10 mouse cellular contexts compared by ENCODE assay signal in the genomic region with DNA sequence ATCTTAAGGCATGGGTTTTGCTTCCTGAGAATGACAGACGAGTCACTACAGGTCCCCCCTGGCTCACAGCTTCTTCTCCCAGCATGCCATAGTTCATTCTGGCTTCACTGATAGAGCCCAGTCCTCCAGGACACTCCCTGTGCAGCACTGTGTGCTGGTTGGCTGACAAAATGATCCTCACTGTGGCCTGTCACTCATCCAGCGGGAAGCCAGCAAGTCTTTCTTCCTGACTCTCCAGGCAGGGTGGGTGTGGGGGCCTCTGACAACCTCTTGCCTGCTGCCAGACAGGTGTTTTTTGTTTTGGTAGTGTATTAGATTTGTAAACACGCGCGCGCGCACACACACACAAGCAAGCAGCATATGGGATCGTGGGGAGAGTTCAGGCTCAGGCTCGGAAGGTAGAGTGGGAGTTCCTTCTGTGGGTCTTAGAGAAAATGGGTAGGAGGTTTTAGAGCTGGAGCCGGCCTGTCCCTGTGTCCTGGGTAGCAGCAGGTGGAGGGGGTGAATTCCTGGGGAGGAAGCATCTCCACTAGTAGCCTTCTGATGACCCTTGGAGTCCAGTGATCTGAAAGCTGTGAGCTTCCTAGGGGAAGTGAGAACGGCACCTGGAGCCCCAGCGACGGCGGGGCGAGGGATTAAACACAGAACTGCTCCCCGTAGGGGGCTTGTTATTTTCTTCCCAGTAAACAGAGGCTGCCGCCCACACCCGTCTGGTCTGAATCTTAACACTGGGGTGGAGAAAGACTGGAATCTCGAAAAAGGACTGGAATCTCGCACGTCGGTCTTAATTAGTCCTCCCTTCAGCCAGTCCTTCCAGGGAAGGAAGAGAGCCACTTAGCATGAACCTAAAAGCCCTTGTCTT. TPM values are rescaled to one million over a fixed set of nuclear protein-coding genes. Genes with fewer than 3 reads are reported as not detected.
A peak's percentile ranks its signal among the peaks of the same experiment; 100 is the strongest.
DNase-seq lines count a peak whose midpoint lies in the region; ATAC-seq and TF ChIP-seq lines count a peak whose summit lies in the region.
"Had no signal": no experiment of that assay in that cellular context is flagged by ENCODE, and none has a peak within 500 bp of the region (broad histone marks: within the 10 kb centered on the region; RNA-seq: fewer than 3 reads in every experiment).

No protein-coding gene starts in this region.

- no peak for TF ChIP-seq CTCF in spleen, adult 2 months (IDR thresholded peaks at IDR 0.05; ENCODE audit: extremely low read depth, insufficient read depth, insufficient read length, insufficient replicate concordance)
- TF ChIP-seq CTCF in stomach, postnatal 0 days (IDR thresholded peaks at IDR 0.05; ENCODE audit: low read depth) = no peak

- no peaks in the 10 kb centered on the region for H3K36me3 ChIP-seq in heart, embryonic 11.5 days (ENCODE audit: control insufficient read depth, insufficient read depth, low read length)
- no peaks in the 10 kb centered on the region for H3K36me3 ChIP-seq in spleen, adult 2 months (ENCODE audit: control insufficient read depth, insufficient read depth, low read length)
- no peaks in the 10 kb centered on the region for H3K36me3 ChIP-seq in hindbrain, embryonic 15.5 days
- no peaks in the 10 kb centered on the region for H3K36me3 ChIP-seq in stomach, postnatal 0 days (ENCODE audit: control insufficient read depth, insufficient read depth, low read length)
- H3K36me3 ChIP-seq: liver, embryonic 15.5 days had no signal

- no peak for ATAC-seq in heart, embryonic 11.5 days (replicated peaks; ENCODE audit: insufficient number of reproducible peaks, low FRiP score, low TSS enrichment)
- ATAC-seq in hindbrain, embryonic 15.5 days (ENCODE audit: low FRiP score, low read depth) = no peak
- ATAC-seq in stomach, postnatal 0 days (ENCODE audit: low FRiP score, low TSS enrichment) = no peak

- no peaks in the 10 kb centered on the region for H3K9me3 ChIP-seq in heart, embryonic 11.5 days (replicated peaks; ENCODE audit: control insufficient read depth, low read length)
- no peaks in the 10 kb centered on the region for H3K9me3 ChIP-seq in hindbrain, embryonic 15.5 days
- H3K9me3 ChIP-seq in stomach, postnatal 0 days (ENCODE audit: control insufficient read depth, low read length) = no peaks in the 10 kb centered on the region
- H3K9me3 ChIP-seq: liver, embryonic 15.5 days had no signal

- H3K4me1 ChIP-seq in heart, embryonic 11.5 days (ENCODE audit: control insufficient read depth, insufficient read depth, low read length) = peaks cover 50% of the 10 kb centered on the region
- H3K4me1 ChIP-seq in spleen, adult 2 months (ENCODE audit: control insufficient read depth, insufficient read depth, insufficient read length) = peaks cover 9% of the 10 kb centered on the region; the same call in 1 of the 2 replicates
- H3K4me1 ChIP-seq in hindbrain, embryonic 15.5 days (replicated peaks) = peaks cover 38% of the 10 kb centered on the region
- peaks cover 19% of the 10 kb centered on the region for H3K4me1 ChIP-seq in stomach, postnatal 0 days (replicated peaks; ENCODE audit: control insufficient read depth, insufficient read depth)

- peak overlapping the region; percentile 49 for H3K9ac ChIP-seq in heart, embryonic 11.5 days (ENCODE audit: low read depth, low read length)
- H3K9ac ChIP-seq in hindbrain, embryonic 15.5 days = no peak overlapping the region
- H3K9ac ChIP-seq in stomach, postnatal 0 days (ENCODE audit: low read length) = 0 out of 2 replicates have a peak overlapping the region, but pooled peaks have one; percentile 31
- H3K9ac ChIP-seq: liver, embryonic 15.5 days had no signal

- H3K4me2 ChIP-seq in heart, embryonic 11.5 days = peak overlapping the region; percentile 59
- H3K4me2 ChIP-seq in hindbrain, embryonic 15.5 days = peak overlapping the region; percentile 18; the same call in 1 of the 2 replicates
- no peak overlapping the region for H3K4me2 ChIP-seq in stomach, postnatal 0 days (replicated peaks; ENCODE audit: low read depth)
- H3K4me2 ChIP-seq: liver, embryonic 15.5 days had no signal

- no peak for TF ChIP-seq POLR2A in spleen, adult 2 months (IDR thresholded peaks at IDR 0.05; ENCODE audit: low read depth, low read length)

- peak overlapping the region; percentile 12; the same call in 1 of the 2 replicates for H3K4me3 ChIP-seq in heart, embryonic 11.5 days (ENCODE audit: low read depth, low read length)
- no peak overlapping the region for H3K4me3 ChIP-seq in spleen, adult 2 months (ENCODE audit: extremely low read depth, insufficient read depth, insufficient read length)
- H3K4me3 ChIP-seq in hindbrain, embryonic 15.5 days = no peak overlapping the region
- H3K4me3 ChIP-seq in stomach, postnatal 0 days (ENCODE audit: low read depth, low read length) = no peak overlapping the region
- H3K4me3 ChIP-seq: liver, embryonic 15.5 days had no signal

- TF ChIP-seq EP300 in stomach, postnatal 0 days (optimal IDR thresholded peaks at IDR 0.05) = no peak

- no peaks in the 10 kb centered on the region for H3K27me3 ChIP-seq in heart, embryonic 11.5 days (ENCODE audit: control insufficient read depth, insufficient read depth, low read length)
- no peaks in the 10 kb centered on the region for H3K27me3 ChIP-seq in spleen, adult 2 months (ENCODE audit: control insufficient read depth, insufficient read depth, low read length)
- H3K27me3 ChIP-seq in hindbrain, embryonic 15.5 days = peaks cover 52% of the 10 kb centered on the region
- no peaks in the 10 kb centered on the region for H3K27me3 ChIP-seq in stomach, postnatal 0 days (ENCODE audit: control insufficient read depth, insufficient read depth, low read length)

- H3K27ac ChIP-seq in heart, embryonic 11.5 days (ENCODE audit: low read depth, low read length) = peak overlapping the region; percentile 46; the same call in 1 of the 2 replicates
- H3K27ac ChIP-seq in spleen, adult 2 months (ENCODE audit: insufficient read depth, low read length) = peak overlapping the region; percentile 33; the same call in 1 of the 2 replicates
- H3K27ac ChIP-seq in hindbrain, embryonic 15.5 days (replicated peaks) = no peak overlapping the region
- peak overlapping the region; percentile 76 for H3K27ac ChIP-seq in stomach, postnatal 0 days (replicated peaks)
- H3K27ac ChIP-seq: liver, embryonic 15.5 days had no signal

- no peak for DNase-seq in heart, adult 9 months (ENCODE audit: low spot score in 2 of 2)
- DNase-seq in spleen, adult 2 months (ENCODE audit: low read depth in 1 of 2, low spot score in 2 of 2) = no peak
- no peak for DNase-seq in spleen, postnatal 36 days (ENCODE audit: low spot score in 2 of 2)
- DNase-seq in stomach, postnatal 0 days (ENCODE audit: low spot score) = no peak
- DNase-seq in cerebellum, adult 18-20 months = no peak
- DNase-seq in urinary bladder, postnatal 10 days (ENCODE audit: low spot score) = no peak

- WGBS in heart, embryonic 11.5 days (ENCODE audit: insufficient replicate concordance) = 7% methylated on average over 22 of the region's 22 CpGs
- 82% methylated on average over 22 of the region's 22 CpGs for WGBS in spleen, adult 2 months
- 7% methylated on average over 22 of the region's 22 CpGs for WGBS in hindbrain, embryonic 15.5 days
- WGBS in stomach, postnatal 0 days = 34% methylated on average over 22 of the region's 22 CpGs

RNA-seq across cellular contexts. Expression of a gene that starts 10.0 kb away (rescaled TPM):
- polyA plus RNA-seq in heart, embryonic 11.5 days (2014; fragmentation: Nextera tagmentation; extraction: Ambion mirVana) = 8.5 and 8.8 TPM in 2 replicates
- polyA plus RNA-seq in spleen, adult 2 months (2012; rRNA removed) = 111 and 222 TPM in 2 replicates
- polyA plus RNA-seq in hindbrain, embryonic 15.5 days (2015; fragmentation: Nextera tagmentation; extraction: Ambion mirVana) = 3.7 and 4.8 TPM in 2 replicates
- 18.7 and 25.7 TPM in 2 replicates for polyA plus RNA-seq in stomach, postnatal 0 days (2015; fragmentation: Nextera tagmentation; extraction: Ambion mirVana)

RNA-seq across cellular contexts. Expression of a gene that starts 13.2 kb away (rescaled TPM):
- polyA plus RNA-seq in heart, embryonic 11.5 days (2014; fragmentation: Nextera tagmentation; extraction: Ambion mirVana) = 0.24 TPM in 1 of 2 replicates, not detected in the other
- polyA plus RNA-seq in spleen, adult 2 months (2012; rRNA removed) = 1.2 TPM in 2 replicates
- not detected in 2 replicates for polyA plus RNA-seq in hindbrain, embryonic 15.5 days (2015; fragmentation: Nextera tagmentation; extraction: Ambion mirVana)
- polyA plus RNA-seq in stomach, postnatal 0 days (2015; fragmentation: Nextera tagmentation; extraction: Ambion mirVana) = 0.17 TPM in 1 of 2 replicates, not detected in the other

RNA-seq across cellular contexts. Expression of a gene that starts 39.2 kb away (rescaled TPM):
- not detected in 2 replicates for polyA plus RNA-seq in heart, embryonic 11.5 days (2014; fragmentation: Nextera tagmentation; extraction: Ambion mirVana)
- polyA plus RNA-seq in spleen, adult 2 months (2012; rRNA removed) = not detected in 2 replicates
- not detected in 2 replicates for polyA plus RNA-seq in hindbrain, embryonic 15.5 days (2015; fragmentation: Nextera tagmentation; extraction: Ambion mirVana)
- not detected in 2 replicates for polyA plus RNA-seq in stomach, postnatal 0 days (2015; fragmentation: Nextera tagmentation; extraction: Ambion mirVana)
- polyA plus RNA-seq: gonadal fat pad, adult 2 months; liver, embryonic 15.5 days had no signal

RNA-seq across cellular contexts. Expression of a gene that starts 52.7 kb away (rescaled TPM):
- 19.5 and 22.4 TPM in 2 replicates for polyA plus RNA-seq in heart, embryonic 11.5 days (2014; fragmentation: Nextera tagmentation; extraction: Ambion mirVana)
- polyA plus RNA-seq in spleen, adult 2 months (2012; rRNA removed) = 4.1 and 4.2 TPM in 2 replicates
- 12.2 and 12.3 TPM in 2 replicates for polyA plus RNA-seq in hindbrain, embryonic 15.5 days (2015; fragmentation: Nextera tagmentation; extraction: Ambion mirVana)
- polyA plus RNA-seq in stomach, postnatal 0 days (2015; fragmentation: Nextera tagmentation; extraction: Ambion mirVana) = 12.4 and 15.7 TPM in 2 replicates
